Mouse (Mus musculus): ENCODE results near the gene Ubl7.

- TF ChIP-seq CHD2 (IDR thresholded peaks at IDR 0.05; ENCODE audit: low read length) = no peak
- no peak for TF ChIP-seq CTCF (conservative IDR thresholded peaks at IDR 0.05 in 1 of 2, IDR thresholded peaks at IDR 0.05 in 1 of 2; ENCODE audit: low read depth in 2 of 2, low read length in 2 of 2)
- TF ChIP-seq USF1 (IDR thresholded peaks at IDR 0.05; ENCODE audit: low read depth, low read length) = no peak
- TF ChIP-seq MAFK (IDR thresholded peaks at IDR 0.05; ENCODE audit: insufficient replicate concordance, low read length) = no peak
These were observed 27.4 kb upstream of the Ubl7 start for GRCm38 (mm10) chr9:57883413-57883812.
